Mouse (Mus musculus) spleen, adult 10 weeks (tissue): ENCODE measurements around the gene Rsph4a. TPM values are rescaled to one million over a fixed set of nuclear protein-coding genes. Genes with fewer than 3 reads are reported as not detected.

Experiments used
- polyA plus RNA-seq: library from polyadenylated mRNA; stranded (reverse); fragments of 350-450 nt; fragmentation: Illumina TruSeq; extraction: RNeasy Lipid Tissue Mini Kit (QIAGEN cat#74804); gene quantifications from one replicate; pipeline ENCODE4 v1.2.3, GENCODE M21; 2015; ENCODE audit warnings: low replicate concordance; ENCODE audit not compliant: insufficient read depth

Rsph4a gene
- polyA plus RNA-seq: not detected

GRCm38 (mm10) chr10:33904530-33905481 lies at the start of gene Rsph4a:
TSS of gene Rsph4a (plus strand) at chr10:33905111.

GRCm38 (mm10) chr10:33857421-33857820 lies 47.5 kb upstream of the Rsph4a start, which contains the start of gene Sult3a1:
TSS of gene Sult3a1 (plus strand) at chr10:33857721.

GRCm38 (mm10) chr10:33950803-33951583 lies 46.1 kb downstream of the Rsph4a start, which contains the start of gene Zup1:
TSS of gene Zup1 (minus strand) at chr10:33951269.

Other genes starting within 250 kb of the Rsph4a start
- gene Sult3a2, start 118.4 kb upstream of the Rsph4a start, polyA plus RNA-seq: not detected
- not detected for gene Sult3a1, start 47.4 kb upstream of the Rsph4a start, polyA plus RNA-seq
- 78.5 TPM for gene Zup1, start 46.2 kb downstream of the Rsph4a start, polyA plus RNA-seq
- gene Rwdd1, start 114.5 kb downstream of the Rsph4a start, polyA plus RNA-seq: 89.8 TPM
- not detected for gene Trappc3l, start 132.5 kb downstream of the Rsph4a start, polyA plus RNA-seq
- gene Calhm4, start 139.2 kb downstream of the Rsph4a start, polyA plus RNA-seq: not detected
- 2.2 TPM for gene Calhm5, start 191.4 kb downstream of the Rsph4a start, polyA plus RNA-seq
- gene Calhm6, start 222.9 kb downstream of the Rsph4a start, polyA plus RNA-seq: 34.7 TPM